Mouse (Mus musculus) bone marrow, adult 2 months (tissue): Measurements from ENCODE around the gene Hist1h3b.

Experiments
- CTCF ChIP-seq: fragments of 200-500 bp; IDR thresholded peaks from 2 replicates; pipeline ENCODE4 v1.5.1; 2011; ENCODE audit warnings: low read length, control low read depth; ENCODE audit not compliant: control insufficient read depth, insufficient read depth
- POLR2A ChIP-seq: fragments of 200-500 bp; IDR thresholded peaks from 2 replicates; pipeline ENCODE4 v1.6.1; 2011; ENCODE audit warnings: low read depth, mild to moderate bottlenecking, control low read depth, low read length, borderline replicate concordance; ENCODE audit not compliant: control insufficient read depth

DNA sequence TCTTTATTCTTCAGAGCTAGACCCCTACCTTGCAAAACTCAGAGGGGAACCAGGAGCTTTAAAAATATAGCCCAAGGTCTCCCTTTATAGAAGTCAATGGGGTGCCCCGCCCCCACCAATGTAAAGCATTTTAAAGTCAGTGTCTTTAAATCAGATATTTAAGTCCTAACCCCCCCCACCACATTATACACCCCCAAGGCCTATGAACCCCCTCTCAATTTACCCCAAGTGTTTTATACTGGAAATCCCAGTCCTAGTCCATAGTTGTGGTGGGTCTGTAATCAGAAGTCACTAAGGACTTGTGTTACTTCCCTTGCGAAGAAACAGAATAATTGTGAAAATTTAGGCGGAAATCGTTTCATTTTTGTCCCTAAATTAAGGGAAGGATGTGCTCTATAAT lies 14.0 kb upstream of the Hist1h3b start:
- no peak for TF ChIP-seq CTCF
- TF ChIP-seq POLR2A: no peak
